Mouse (Mus musculus): ENCODE measurements around the gene Gm10778.
A peak's percentile ranks its signal among the peaks of the same experiment; 100 is the strongest.
"Not testable (repeated sequence)": the region's sequence is repeated elsewhere in the genome, so short reads cannot be mapped to it uniquely, and the experiment has no call there.

Gene Gm10778

GRCm38 (mm10) chr10:81648803-81649775 lies at the start of gene Gm10778:
Gene Gm10778, plus strand, starts transcription at chr10:81649059.
- DNase-seq (ENCODE audit: extremely low read depth, low read depth, low spot score), result not testable (repeated sequence)

GRCm38 (mm10) chr10:81599630-81600029 lies 49.2 kb upstream of the Gm10778 start:
- DNase-seq (ENCODE audit: extremely low read depth, low read depth, low spot score), result no peak

GRCm38 (mm10) chr10:81600096-81600495 lies 48.8 kb upstream of the Gm10778 start:
- DNase-seq (ENCODE audit: extremely low read depth, low read depth, low spot score), result no peak

GRCm38 (mm10) chr10:81600738-81601203 lies 48.1 kb upstream of the Gm10778 start, which contains the start of gene Tle6:
Gene Tle6, minus strand, starts transcription at chr10:81601073.
- DNase-seq (ENCODE audit: extremely low read depth, low read depth, low spot score), result no peak

GRCm38 (mm10) chr10:81601396-81601905 lies 47.4 kb upstream of the Gm10778 start:
- no peak for DNase-seq (ENCODE audit: extremely low read depth, low read depth, low spot score)

- no peak for DNase-seq (ENCODE audit: extremely low read depth, low read depth, low spot score)
Observed at GRCm38 (mm10) chr10:81602741-81603151, 46.1 kb upstream of the Gm10778 start.

- DNase-seq (ENCODE audit: extremely low read depth, low read depth, low spot score), result no peak
Observed at GRCm38 (mm10) chr10:81604019-81604967, 44.6 kb upstream of the Gm10778 start.

- no peak for DNase-seq (ENCODE audit: extremely low read depth, low read depth, low spot score)
Observed at GRCm38 (mm10) chr10:81604968-81605665, 43.7 kb upstream of the Gm10778 start.

GRCm38 (mm10) chr10:81605666-81605973 lies 43.2 kb upstream of the Gm10778 start:
- DNase-seq (ENCODE audit: extremely low read depth, low read depth, low spot score), result no peak

GRCm38 (mm10) chr10:81605974-81606751 lies 42.7 kb upstream of the Gm10778 start, which contains the start of gene BC025920:
Gene BC025920, plus strand, starts transcription at chr10:81606270.
- DNase-seq (ENCODE audit: extremely low read depth, low read depth, low spot score), result peak; percentile 94

GRCm38 (mm10) chr10:81608308-81608707 lies 40.6 kb upstream of the Gm10778 start:
- no peak for DNase-seq (ENCODE audit: extremely low read depth, low read depth, low spot score)

GRCm38 (mm10) chr10:81612779-81613178 lies 36.1 kb upstream of the Gm10778 start:
- DNase-seq (ENCODE audit: extremely low read depth, low read depth, low spot score), result no peak

- DNase-seq (ENCODE audit: extremely low read depth, low read depth, low spot score), result no peak
Observed at GRCm38 (mm10) chr10:81615486-81615885, 33.4 kb upstream of the Gm10778 start.

GRCm38 (mm10) chr10:81619976-81620375 lies 28.9 kb upstream of the Gm10778 start:
- DNase-seq (ENCODE audit: extremely low read depth, low read depth, low spot score), result no peak

- no peak for DNase-seq (ENCODE audit: extremely low read depth, low read depth, low spot score)
Observed at GRCm38 (mm10) chr10:81620786-81621185, 28.1 kb upstream of the Gm10778 start.

- DNase-seq (ENCODE audit: extremely low read depth, low read depth, low spot score), result no peak
Observed at GRCm38 (mm10) chr10:81623441-81623840, 25.4 kb upstream of the Gm10778 start.

- DNase-seq (ENCODE audit: extremely low read depth, low read depth, low spot score), result no peak
Observed at GRCm38 (mm10) chr10:81626101-81626993, 22.5 kb upstream of the Gm10778 start.

- no peak for DNase-seq (ENCODE audit: extremely low read depth, low read depth, low spot score)
Observed at GRCm38 (mm10) chr10:81626994-81627835, 21.6 kb upstream of the Gm10778 start, which contains the start of gene Sirt6. Gene Sirt6, minus strand, starts transcription at chr10:81627797.
